Mouse (Mus musculus) MEL (cell line): Measurements from ENCODE around the gene Atxn10. TPM values are rescaled to one million over a fixed set of nuclear protein-coding genes. Genes with fewer than 3 reads are reported as not detected.

Experiments used
- DNase-seq: peaks from one replicate; pipeline ENCODE4 v3.0.0; 2011; ENCODE audit warnings: low read depth, low spot score
- H3K27ac ChIP-seq: 2 replicates; pipeline ENCODE4 v1.5.1; 2012; ENCODE audit warnings: low read depth, mild to moderate bottlenecking, control low read depth, low read length, moderate library complexity; ENCODE audit not compliant: control insufficient read depth
- H3K27me3 ChIP-seq, 2 experiments: fragments of 150-350 bp in 1 of 2; sonication (generic) in 1 of 2; 2 replicates each; pipeline ENCODE4 v1.6.1; 2012; ENCODE audit warnings: low read length in 2 of 2, mild to moderate bottlenecking in 2 of 2, improper control_type of control experiment in 1 of 2, moderate library complexity in 1 of 2; ENCODE audit not compliant: insufficient read depth in 2 of 2, control insufficient read depth in 1 of 2
- H3K36me3 ChIP-seq, 2 experiments: 2 replicates each; pipeline ENCODE4 v1.6.1; 2012 to 2014; ENCODE audit warnings: low read length in 2 of 2, improper control_type of control experiment in 1 of 2, inconsistent platforms in 1 of 2, mild to moderate bottlenecking in 1 of 2; ENCODE audit not compliant: insufficient read depth in 2 of 2, control insufficient read depth in 1 of 2
- H3K4me1 ChIP-seq, 2 experiments: fragments of 150-350 bp in 1 of 2; sonication (generic) in 1 of 2; 2 replicates each; pipeline ENCODE4 v1.6.1; 2012; ENCODE audit warnings: low read length in 2 of 2, improper control_type of control experiment in 1 of 2, mild to moderate bottlenecking in 1 of 2; ENCODE audit not compliant: insufficient read depth in 2 of 2, control insufficient read depth in 1 of 2
- H3K4me3 ChIP-seq, 2 experiments: fragments of 150-350 bp in 1 of 2; sonication (generic) in 1 of 2; 2 replicates each; pipeline ENCODE4 v1.5.1; 2012; ENCODE audit warnings: low read depth in 2 of 2, low read length in 2 of 2, mild to moderate bottlenecking in 2 of 2, moderate library complexity in 2 of 2, control low read depth in 1 of 2, improper control_type of control experiment in 1 of 2; ENCODE audit not compliant: control insufficient read depth in 1 of 2, insufficient read depth in 1 of 2
- H3K79me2 ChIP-seq: 2 replicates; pipeline ENCODE4 v1.6.1; 2012; ENCODE audit warnings: mild to moderate bottlenecking, low read length, moderate library complexity; ENCODE audit not compliant: control insufficient read depth, poor library complexity, insufficient read depth
- H3K9ac ChIP-seq: 2 replicates; pipeline ENCODE4 v1.6.1; 2012; ENCODE audit warnings: low read depth, mild to moderate bottlenecking, control low read depth, low read length, moderate library complexity; ENCODE audit not compliant: control insufficient read depth, poor library complexity, severe bottlenecking
- H3K9me3 ChIP-seq: fragments of 150-350 bp; sonication (generic); replicated peaks from 2 replicates; pipeline ENCODE4 v1.6.1; 2012; ENCODE audit warnings: mild to moderate bottlenecking, low read length, improper control_type of control experiment, moderate library complexity; ENCODE audit not compliant: insufficient read depth
- BHLHE40 ChIP-seq: IDR thresholded peaks from 2 replicates; pipeline ENCODE4 v1.6.1; 2012; ENCODE audit warnings: low read depth, mild to moderate bottlenecking, inconsistent platforms, low read length, improper control_type of control experiment, borderline replicate concordance
- CHD1 ChIP-seq: IDR thresholded peaks from 2 replicates; pipeline ENCODE4 v1.6.1; 2012; ENCODE audit warnings: low read depth, mild to moderate bottlenecking, inconsistent platforms, low read length, improper control_type of control experiment
- CHD2 ChIP-seq: IDR thresholded peaks from 2 replicates; pipeline ENCODE4 v1.6.1; 2011; ENCODE audit warnings: low read length, improper control_type of control experiment
- CTCF ChIP-seq, 3 experiments: IDR thresholded peaks in 2 of 3; conservative IDR thresholded peaks in 1 of 3; 2 replicates each; pipeline ENCODE4 v1.5.1; 2011 to 2012; ENCODE audit warnings: low read length in 3 of 3, low read depth in 2 of 3, mild to moderate bottlenecking in 2 of 3, improper control_type of control experiment in 1 of 3, inconsistent platforms in 1 of 3, mixed read lengths in 1 of 3, moderate library complexity in 1 of 3; ENCODE audit not compliant: control insufficient read depth in 1 of 3, insufficient read depth in 1 of 3, poor library complexity in 1 of 3, severe bottlenecking in 1 of 3
- E2F4 ChIP-seq: IDR thresholded peaks from 2 replicates; pipeline ENCODE4 v1.6.1; 2011; ENCODE audit warnings: low read depth, low read length, improper control_type of control experiment, borderline replicate concordance
- ETS1 ChIP-seq: IDR thresholded peaks from 2 replicates; pipeline ENCODE4 v1.6.1; 2012; ENCODE audit warnings: low read depth, mild to moderate bottlenecking, inconsistent platforms, low read length, improper control_type of control experiment, moderate library complexity
- GATA1 ChIP-seq: IDR thresholded peaks from 2 replicates; pipeline ENCODE4 v1.6.1; 2011; ENCODE audit warnings: low read depth, low read length, improper control_type of control experiment
- HCFC1 ChIP-seq: IDR thresholded peaks from 2 replicates; pipeline ENCODE4 v1.6.1; 2012; ENCODE audit warnings: low read depth, mild to moderate bottlenecking, inconsistent platforms, low read length, improper control_type of control experiment, moderate library complexity
- JUND ChIP-seq: IDR thresholded peaks from 2 replicates; pipeline ENCODE4 v1.6.1; 2011; ENCODE audit warnings: low read depth, mild to moderate bottlenecking, improper control_type of control experiment, low read length
- MAX ChIP-seq: IDR thresholded peaks from 2 replicates; pipeline ENCODE4 v1.6.1; 2011; ENCODE audit warnings: low read length, improper control_type of control experiment
- MAZ ChIP-seq: IDR thresholded peaks from 2 replicates; pipeline ENCODE4 v1.6.1; 2012; ENCODE audit warnings: low read depth, mild to moderate bottlenecking, inconsistent platforms, low read length, improper control_type of control experiment
- MYB ChIP-seq: IDR thresholded peaks from 2 replicates; pipeline ENCODE4 v1.6.1; 2011; ENCODE audit warnings: mild to moderate bottlenecking, low read depth, low read length, improper control_type of control experiment
- MYC ChIP-seq: IDR thresholded peaks from 2 replicates; pipeline ENCODE4 v1.6.1; 2011; ENCODE audit warnings: low read depth, mild to moderate bottlenecking, low read length, improper control_type of control experiment, moderate library complexity
- NELFE ChIP-seq: IDR thresholded peaks from 2 replicates; pipeline ENCODE4 v1.6.1; 2011; ENCODE audit warnings: low read depth, low read length, improper control_type of control experiment
- NRF1 ChIP-seq: IDR thresholded peaks from 2 replicates; pipeline ENCODE4 v1.6.1; 2014; ENCODE audit warnings: low read depth, mild to moderate bottlenecking, inconsistent platforms, low read length, improper control_type of control experiment, moderate library complexity; ENCODE audit not compliant: poor library complexity, insufficient read depth, severe bottlenecking
- POLR2A ChIP-seq, 2 experiments: IDR thresholded peaks; 2 replicates each; pipeline ENCODE4 v1.6.1; 2011 to 2012; ENCODE audit warnings: low read length in 2 of 2, mild to moderate bottlenecking in 2 of 2, control low read depth in 1 of 2, improper control_type of control experiment in 1 of 2, low read depth in 1 of 2, moderate library complexity in 1 of 2; ENCODE audit not compliant: control insufficient read depth in 1 of 2, insufficient read depth in 1 of 2, poor library complexity in 1 of 2
- POLR2AphosphoS2 ChIP-seq: IDR thresholded peaks from 2 replicates; pipeline ENCODE4 v1.6.1; 2011; ENCODE audit warnings: low read length, improper control_type of control experiment
- RAD21 ChIP-seq: IDR thresholded peaks from 2 replicates; pipeline ENCODE4 v1.6.1; 2011; ENCODE audit warnings: mild to moderate bottlenecking, low read depth, low read length, improper control_type of control experiment
- TCF12 ChIP-seq: IDR thresholded peaks from 2 replicates; pipeline ENCODE4 v1.6.1; 2014; ENCODE audit warnings: low read depth, mild to moderate bottlenecking, inconsistent platforms, low read length, improper control_type of control experiment, moderate library complexity
- UBTF ChIP-seq: IDR thresholded peaks from 2 replicates; pipeline ENCODE4 v1.6.1; 2012; ENCODE audit warnings: low read depth, mild to moderate bottlenecking, inconsistent platforms, low read length, improper control_type of control experiment, moderate library complexity, borderline replicate concordance; ENCODE audit not compliant: insufficient read depth
- ZNF384 ChIP-seq: IDR thresholded peaks from 2 replicates; pipeline ENCODE4 v1.6.1; 2012; ENCODE audit warnings: low read depth, mild to moderate bottlenecking, inconsistent platforms, low read length, improper control_type of control experiment
- polyA plus RNA-seq, 2 experiments: library from polyadenylated mRNA; stranded (reverse) in 1 of 2; unstranded in 1 of 2; fragments of >175 nt in 1 of 2; fragments of >200 nt in 1 of 2; gene quantifications; 2 replicates each; pipeline versions ENCODE4 v1.2.1 to v1.2.4; 2012; ENCODE audit warnings: low replicate concordance in 2 of 2, low read depth in 1 of 2; ENCODE audit not compliant: insufficient read length in 2 of 2, insufficient read depth in 1 of 2, missing spikeins in 1 of 2
- total RNA-seq: library from RNA; depleted of rRNA; stranded (reverse); fragments of 300-350 nt; gene quantifications from 2 replicates; pipeline ENCODE4 v1.2.3, GENCODE M21; 2012

Atxn10 gene
- total and polyA plus RNA-seq, 3 experiments, result 24.5 to 75.6 (median 45.0) TPM

GRCm38 (mm10) chr15:85442568-85442967, 106.5 kb downstream of the Atxn10 start:
- no peaks in the 10 kb centered on the region for H3K36me3 ChIP-seq
- H3K4me1 ChIP-seq, result no peaks in the 10 kb centered on the region
- no peak overlapping the region for H3K4me3 ChIP-seq
- TF ChIP-seq POLR2A (IDR thresholded peaks at IDR 0.05; ENCODE audit: control insufficient read depth in 1 of 2, insufficient read depth in 1 of 2, low read depth in 1 of 2, low read length in 2 of 2, poor library complexity in 1 of 2), result no peak
- TF ChIP-seq BHLHE40, result no peak
- no peak for TF ChIP-seq ZNF384
- TF ChIP-seq, all 39 proteins: peak for 0
- H3K79me2 ChIP-seq, result no peaks in the 10 kb centered on the region
- H3K27ac ChIP-seq, result no peak overlapping the region
- no peaks in the 10 kb centered on the region for H3K9me3 ChIP-seq
- no peaks in the 10 kb centered on the region for H3K27me3 ChIP-seq
- no peak overlapping the region for H3K9ac ChIP-seq
- no peak for DNase-seq

GRCm38 (mm10) chr15:85446652-85447051, 110.6 kb downstream of the Atxn10 start:
- Histone ChIP-seq H3K9ac (no peak overlapping the region), H3K9me3 (no peaks in the 10 kb centered on the region), H3K27ac (no peak overlapping the region), H3K4me1 (no peaks in the 10 kb centered on the region), H3K27me3 (no peaks in the 10 kb centered on the region), H3K36me3 (no peaks in the 10 kb centered on the region), H3K4me3 (no peak overlapping the region), H3K79me2 (no peaks in the 10 kb centered on the region)
- DNase-seq, result no peak
- TF ChIP-seq MYC (no peak), CHD1 (no peak), RAD21 (no peak), JUND (no peak), UBTF (no peak), TCF12 (no peak), ZNF384 (no peak), ETS1 (no peak), GATA1 (no peak), CHD2 (no peak), MYB (no peak), NELFE (no peak), POLR2A (IDR thresholded peaks at IDR 0.05; ENCODE audit: control insufficient read depth in 1 of 2, insufficient read depth in 1 of 2, low read depth in 1 of 2, low read length in 2 of 2, poor library complexity in 1 of 2) (no peak), BHLHE40 (no peak)

GRCm38 (mm10) chr15:85456891-85457290, 120.8 kb downstream of the Atxn10 start:
- Histone ChIP-seq H3K27ac (no peak overlapping the region), H3K36me3 (no peaks in the 10 kb centered on the region), H3K9me3 (no peaks in the 10 kb centered on the region), H3K9ac (no peak overlapping the region), H3K27me3 (no peaks in the 10 kb centered on the region), H3K4me3 (no peak overlapping the region), H3K79me2 (no peaks in the 10 kb centered on the region), H3K4me1 (no peaks in the 10 kb centered on the region)
- TF ChIP-seq NRF1 (no peak), ZNF384 (no peak), MAZ (no peak), JUND (no peak), GATA1 (no peak), UBTF (no peak), POLR2A (IDR thresholded peaks at IDR 0.05; ENCODE audit: control insufficient read depth in 1 of 2, insufficient read depth in 1 of 2, low read depth in 1 of 2, low read length in 2 of 2, poor library complexity in 1 of 2) (no peak), POLR2AphosphoS2 (no peak), MAX (no peak), BHLHE40 (no peak), E2F4 (no peak), CTCF (IDR thresholded peaks at IDR 0.05 in 2 of 3, conservative IDR thresholded peaks at IDR 0.05 in 1 of 3; ENCODE audit: control insufficient read depth in 1 of 3, insufficient read depth in 1 of 3, low read depth in 2 of 3, low read length in 3 of 3, poor library complexity in 1 of 3, severe bottlenecking in 1 of 3) (no peak), RAD21 (no peak), HCFC1 (no peak), TCF12 (no peak)
- no peak for DNase-seq
